Mouse (Mus musculus): ENCODE data around the gene Nme4. TPM values are rescaled to one million over a fixed set of nuclear protein-coding genes. Genes with fewer than 3 reads are reported as not detected.

Gene Nme4
- 10.3 and 11.5 TPM in 2 replicates for polyA plus RNA-seq (2012; rRNA removed)

- Histone ChIP-seq H3K4me1 (ENCODE audit: control insufficient read depth, insufficient read depth, insufficient read length, low read length) (no peaks in the 10 kb centered on the region), H3K27ac (ENCODE audit: insufficient read depth, low read depth, low read length) (no peak within 1 kb of the TSS), H3K4me3 (ENCODE audit: low read depth, low read length) (peak within 1 kb of the TSS; percentile 74), H3K36me3 (ENCODE audit: control insufficient read depth, insufficient read depth, low read length) (no peaks in the 10 kb centered on the region), H3K27me3 (ENCODE audit: control insufficient read depth, insufficient read depth, low read length) (no peaks in the 10 kb centered on the region)
- TF ChIP-seq POLR2A (IDR thresholded peaks at IDR 0.05; ENCODE audit: low read depth, low read length), result no peak; the same call in 1 of the 2 replicates
- TF ChIP-seq CTCF (IDR thresholded peaks at IDR 0.05; ENCODE audit: extremely low read depth, insufficient read length, insufficient replicate concordance, low read depth, low read length), result no peak
- under 1% methylated on average over 47 of the region's 47 CpGs for WGBS
These were observed at the start of gene Nme4 for GRCm38 (mm10) chr17:26095121-26095740. Nme4 (minus strand) TSS chr17:26095602.

GRCm38 (mm10) chr17:26143386-26143785 is 48.0 kb upstream of the Nme4 start:
- TF ChIP-seq POLR2A (IDR thresholded peaks at IDR 0.05; ENCODE audit: low read depth, low read length) (no peak), CTCF (IDR thresholded peaks at IDR 0.05; ENCODE audit: extremely low read depth, insufficient read length, insufficient replicate concordance, low read depth, low read length) (no peak)
- Histone ChIP-seq H3K4me1 (ENCODE audit: control insufficient read depth, insufficient read depth, insufficient read length, low read length) (peaks cover 3% of the 10 kb centered on the region; the same call in 1 of the 2 replicates), H3K36me3 (ENCODE audit: control insufficient read depth, insufficient read depth, low read length) (peaks cover 16% of the 10 kb centered on the region), H3K27me3 (ENCODE audit: control insufficient read depth, insufficient read depth, low read length) (no peaks in the 10 kb centered on the region), H3K27ac (ENCODE audit: insufficient read depth, low read depth, low read length) (no peak overlapping the region), H3K4me3 (ENCODE audit: low read depth, low read length) (no peak overlapping the region)
- WGBS, result 92% methylated on average over 5 of the region's 5 CpGs

- Histone ChIP-seq H3K27me3 (ENCODE audit: control insufficient read depth, insufficient read depth, low read length) (no peaks in the 10 kb centered on the region), H3K4me1 (ENCODE audit: control insufficient read depth, insufficient read depth, insufficient read length, low read length) (peaks cover 3% of the 10 kb centered on the region; the same call in 1 of the 2 replicates), H3K4me3 (ENCODE audit: low read depth, low read length) (no peak overlapping the region), H3K27ac (ENCODE audit: insufficient read depth, low read depth, low read length) (no peak overlapping the region), H3K36me3 (ENCODE audit: control insufficient read depth, insufficient read depth, low read length) (peaks cover 13% of the 10 kb centered on the region)
- TF ChIP-seq POLR2A (IDR thresholded peaks at IDR 0.05; ENCODE audit: low read depth, low read length) (no peak), CTCF (IDR thresholded peaks at IDR 0.05; ENCODE audit: extremely low read depth, insufficient read length, insufficient replicate concordance, low read depth, low read length) (no peak)
- 69% methylated on average over 4 of the region's 4 CpGs for WGBS
These were observed 47.4 kb upstream of the Nme4 start for GRCm38 (mm10) chr17:26142796-26143195.

GRCm38 (mm10) chr17:26138901-26139381 is 43.5 kb upstream of the Nme4 start:
- H3K36me3 ChIP-seq (ENCODE audit: control insufficient read depth, insufficient read depth, low read length), result peaks cover 11% of the 10 kb centered on the region
- peaks cover 3% of the 10 kb centered on the region; the same call in 1 of the 2 replicates for H3K4me1 ChIP-seq (ENCODE audit: control insufficient read depth, insufficient read depth, insufficient read length, low read length)
- under 1% methylated on average over 56 of the region's 58 CpGs for WGBS
- no peaks in the 10 kb centered on the region for H3K27me3 ChIP-seq (ENCODE audit: control insufficient read depth, insufficient read depth, low read length)
- H3K27ac ChIP-seq (ENCODE audit: insufficient read depth, low read depth, low read length), result no peak overlapping the region
- H3K4me3 ChIP-seq (ENCODE audit: low read depth, low read length), result peak overlapping the region; percentile 87
- no peak for TF ChIP-seq POLR2A (IDR thresholded peaks at IDR 0.05; ENCODE audit: low read depth, low read length)
- no peak for TF ChIP-seq CTCF (IDR thresholded peaks at IDR 0.05; ENCODE audit: extremely low read depth, insufficient read length, insufficient replicate concordance, low read depth, low read length)

- H3K4me1 ChIP-seq (ENCODE audit: control insufficient read depth, insufficient read depth, insufficient read length, low read length), result peaks cover 6% of the 10 kb centered on the region; the same call in 1 of the 2 replicates
- TF ChIP-seq POLR2A (IDR thresholded peaks at IDR 0.05; ENCODE audit: low read depth, low read length) (peak; percentile 85), CTCF (IDR thresholded peaks at IDR 0.05; ENCODE audit: extremely low read depth, insufficient read length, insufficient replicate concordance, low read depth, low read length) (peak; percentile 56; the same call in 1 of the 2 replicates)
- H3K27ac ChIP-seq (ENCODE audit: insufficient read depth, low read depth, low read length), result 0 out of 2 replicates have a peak within 1 kb of the TSS, but pooled peaks have one; percentile 27
- H3K27me3 ChIP-seq (ENCODE audit: control insufficient read depth, insufficient read depth, low read length), result no peaks in the 10 kb centered on the region
- peak within 1 kb of the TSS; percentile 87 for H3K4me3 ChIP-seq (ENCODE audit: low read depth, low read length)
- peaks cover 7% of the 10 kb centered on the region for H3K36me3 ChIP-seq (ENCODE audit: control insufficient read depth, insufficient read depth, low read length)
- 1% methylated on average over 42 of the region's 42 CpGs for WGBS
These were observed 42.9 kb upstream of the Nme4 start, which contains the start of gene Axin1 for GRCm38 (mm10) chr17:26138239-26138836. Axin1 (plus strand) TSS chr17:26138688.

- Histone ChIP-seq H3K36me3 (ENCODE audit: control insufficient read depth, insufficient read depth, low read length) (peaks cover 2% of the 10 kb centered on the region; the same call in 1 of the 2 replicates), H3K27ac (ENCODE audit: insufficient read depth, low read depth, low read length) (no peak overlapping the region), H3K4me3 (ENCODE audit: low read depth, low read length) (no peak overlapping the region), H3K27me3 (ENCODE audit: control insufficient read depth, insufficient read depth, low read length) (no peaks in the 10 kb centered on the region), H3K4me1 (ENCODE audit: control insufficient read depth, insufficient read depth, insufficient read length, low read length) (peaks cover 6% of the 10 kb centered on the region; the same call in 1 of the 2 replicates)
- TF ChIP-seq CTCF (IDR thresholded peaks at IDR 0.05; ENCODE audit: extremely low read depth, insufficient read length, insufficient replicate concordance, low read depth, low read length) (no peak), POLR2A (IDR thresholded peaks at IDR 0.05; ENCODE audit: low read depth, low read length) (no peak)
- 61% methylated on average over 2 of the region's 2 CpGs for WGBS
These were observed 42.3 kb upstream of the Nme4 start for GRCm38 (mm10) chr17:26137751-26138130.

All from small intestine, adult 2 months (tissue).